Mouse (Mus musculus) megakaryocyte, embryonic 14.5 days (primary cell): ENCODE results near the gene Gpm6a.

Source experiments
- FLI1 ChIP-seq: IDR thresholded peaks from 2 replicates; pipeline ENCODE4 v1.6.1; 2012; ENCODE audit warnings: low read length, inconsistent platforms, mixed read lengths
- GATA1 ChIP-seq: IDR thresholded peaks from 3 replicates; pipeline ENCODE4 v1.6.1; 2012; ENCODE audit warnings: mixed read lengths, low read length, inconsistent platforms, borderline replicate concordance

DNA sequence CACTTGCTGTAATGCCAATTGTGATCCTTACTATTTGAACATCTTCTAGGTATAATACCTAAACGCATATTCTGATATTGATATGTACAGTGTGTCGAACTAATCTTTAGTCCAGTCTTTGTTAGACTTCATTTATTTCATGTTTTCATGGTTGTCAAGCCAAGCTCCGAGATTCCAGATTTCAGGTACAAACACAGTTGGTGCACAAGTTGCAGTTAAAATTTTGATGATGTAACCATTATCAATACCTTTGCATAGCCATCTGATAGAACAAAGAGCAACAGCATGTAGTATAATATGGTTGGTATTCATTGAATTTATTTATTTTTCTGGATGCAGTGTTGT lies 785 bp downstream of the Gpm6a start:
- TF ChIP-seq FLI1, result no peak
- no peak for TF ChIP-seq GATA1
